Mouse (Mus musculus) layer of hippocampus, postnatal 25 days (tissue): ENCODE measurements around the gene Dido1. TPM values are rescaled to one million over a fixed set of nuclear protein-coding genes. Genes with fewer than 3 reads are reported as not detected.

Experiments used
- total RNA-seq, 2 experiments: library from RNA; stranded (reverse); gene quantifications; 2 replicates each; pipeline ENCODE4 v1.2.3; 2021

Dido1 gene
- total RNA-seq, 2 experiments from 2014 or later = 51.1 to 59.6 TPM

Other genes with a start within 250 kb of the Dido1 start
- gene Ntsr1, start 210.0 kb downstream of the Dido1 start, total RNA-seq = 1 to 10 TPM; 4.4 TPM
- 10 to 100 TPM; 17.8 to 21.2 TPM for gene Mrgbp, start 128.7 kb downstream of the Dido1 start, total RNA-seq
- 10 to 100 TPM; 43.2 to 45.6 TPM for gene Ogfr, start 120.8 kb downstream of the Dido1 start, total RNA-seq
- gene Col9a3, start 112.2 kb downstream of the Dido1 start, total RNA-seq = 10 to 100 TPM; 15.5 to 16.0 TPM
- gene Tcfl5, start 67.3 kb downstream of the Dido1 start, total RNA-seq = under 1 TPM; 0.42 to 0.49 TPM
- 10 to 100 TPM; 60.5 to 62.2 TPM for gene Gid8, start 118 bp upstream of the Dido1 start, total RNA-seq
- under 1 TPM; 0.12 to 0.52 TPM for gene Slc17a9, start 15.3 kb upstream of the Dido1 start, total RNA-seq
- gene Bhlhe23, start 66.9 kb upstream of the Dido1 start, total RNA-seq = not detected
- 10 to 100 TPM; 58.7 to 62.5 TPM for gene Ythdf1, start 210.9 kb upstream of the Dido1 start, total RNA-seq
- gene Birc7, start 219.0 kb upstream of the Dido1 start, total RNA-seq = under 1 TPM in 1 of 2 experiments, not detected in 1; 0.22 TPM
- 10 to 100 TPM; 62.0 to 63.2 TPM for gene Nkain4, start 244.7 kb upstream of the Dido1 start, total RNA-seq